Mouse (Mus musculus) cerebellum, postnatal 36 days (tissue): ENCODE measurements around the gene Itga5.

ENCODE experiments used
- DNase-seq, 2 experiments: peaks; one replicate each; pipeline ENCODE4 v3.0.0; 2021 to 2022; ENCODE audit warnings: mixed read lengths in 2 of 2

Gene Itga5

GRCm38 (mm10) chr15:103339166-103339960 lies 27.2 kb downstream of the Itga5 start:
- DNase-seq: no peak

- DNase-seq: no peak
Measured at GRCm38 (mm10) chr15:103338829-103339165, 27.8 kb downstream of the Itga5 start.

- DNase-seq: no peak
Measured at GRCm38 (mm10) chr15:103336996-103337667, 29.4 kb downstream of the Itga5 start.

DNA sequence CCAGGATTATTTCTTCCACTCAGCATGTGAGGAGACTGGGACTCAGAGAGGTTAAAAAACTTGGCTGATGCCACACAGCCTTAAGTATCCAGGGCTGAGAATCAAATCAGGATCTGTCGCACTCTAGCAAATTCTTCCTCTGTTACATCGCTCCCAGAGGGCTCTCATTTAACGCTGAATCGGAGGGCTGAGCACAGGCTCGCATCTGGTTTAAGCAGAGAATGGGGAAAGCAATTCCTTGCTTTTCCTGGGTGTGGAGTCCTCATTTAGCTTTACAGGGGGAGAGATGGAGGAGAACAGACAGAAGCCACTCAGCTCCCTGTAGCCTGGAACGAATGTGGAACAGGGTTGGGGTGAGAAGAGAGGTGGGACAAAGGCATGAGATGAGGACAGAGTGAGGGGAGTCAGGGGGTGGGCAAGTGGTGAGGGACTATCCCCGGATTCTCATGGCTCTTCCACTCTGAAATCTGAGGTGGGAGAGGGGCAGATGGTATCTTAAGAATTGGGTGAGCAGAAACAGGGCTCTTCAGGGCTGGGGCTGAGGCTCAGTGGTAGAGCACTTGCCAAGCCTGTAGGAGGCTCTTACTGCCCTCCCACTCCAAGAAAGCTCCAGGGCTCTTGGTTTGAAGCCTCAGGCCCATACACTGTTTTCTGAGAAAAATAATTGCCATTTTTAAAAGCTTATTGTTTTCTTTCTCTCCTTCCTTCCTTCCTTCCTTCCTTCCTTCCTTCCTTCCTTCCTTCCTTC lies 30.9 kb downstream of the Itga5 start:
- no peak for DNase-seq

DNA sequence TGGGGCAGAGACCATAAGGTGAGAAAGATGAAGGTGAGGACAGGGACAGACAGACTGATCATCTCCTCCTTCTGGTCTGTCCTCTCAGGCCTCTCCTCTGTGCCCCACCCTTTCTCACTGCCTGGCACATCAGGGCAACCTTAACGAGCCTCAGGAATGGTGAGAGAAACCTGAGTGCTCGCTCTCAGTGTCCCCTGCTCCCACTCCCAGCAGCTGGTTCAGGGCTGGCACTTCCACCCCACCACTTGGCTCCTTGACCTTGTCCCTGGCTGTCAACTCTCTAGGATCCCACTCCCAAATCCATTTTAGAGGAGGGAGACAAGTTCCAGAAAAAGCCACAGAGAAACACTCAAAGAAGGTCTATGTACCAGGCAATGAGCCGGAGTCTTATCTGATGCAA lies 31.5 kb downstream of the Itga5 start:
- DNase-seq: no peak

- no peak for DNase-seq
Measured at GRCm38 (mm10) chr15:103334194-103334593, 32.4 kb downstream of the Itga5 start.

DNA sequence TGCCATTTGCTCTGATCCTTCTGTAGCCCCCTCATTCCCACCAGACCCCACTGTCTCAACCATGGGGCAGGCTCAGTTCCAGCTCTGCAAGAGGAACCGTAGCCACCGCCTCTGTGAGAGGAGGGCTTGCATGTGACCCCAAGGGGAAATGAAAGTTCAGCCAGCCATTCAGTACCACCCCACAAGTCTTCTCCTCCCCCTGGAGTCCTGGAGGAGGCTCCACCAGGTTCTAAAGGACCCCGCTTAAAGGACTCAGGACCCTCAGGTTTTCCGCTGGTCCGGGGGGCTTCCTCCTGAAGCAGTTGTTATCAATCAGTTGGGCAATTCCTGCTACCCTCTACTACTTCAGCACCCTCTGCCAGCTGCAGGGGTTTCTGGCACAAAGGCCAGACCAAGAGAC lies 32.8 kb downstream of the Itga5 start:
- no peak for DNase-seq

DNA sequence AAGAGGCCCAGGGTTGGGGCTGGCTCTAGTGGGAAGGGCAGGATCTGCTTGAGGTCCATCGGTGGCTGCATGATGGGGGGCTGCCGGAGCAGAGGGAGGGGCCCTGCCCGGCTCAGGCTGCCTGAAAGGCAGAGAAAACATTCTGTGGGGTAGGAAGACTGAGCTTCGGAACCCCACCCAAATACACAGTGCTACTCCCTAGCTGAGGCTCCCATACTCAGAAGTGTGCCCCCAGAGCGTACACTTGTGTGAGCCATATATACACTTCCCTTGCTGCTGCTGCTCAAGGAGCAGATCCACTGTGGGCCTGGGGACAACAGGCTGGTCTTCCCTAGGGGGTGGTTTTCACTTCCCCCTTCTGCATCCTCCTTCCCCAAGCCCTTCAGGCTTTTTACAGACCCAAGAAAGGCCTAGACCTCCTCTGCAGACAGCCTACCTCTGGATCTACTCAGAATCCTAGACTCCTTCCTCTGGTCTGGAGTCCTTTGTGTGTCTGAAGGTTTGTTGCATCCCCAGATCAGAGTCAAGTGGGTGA lies 33.4 kb downstream of the Itga5 start:
- no peak for DNase-seq

GRCm38 (mm10) chr15:103323455-103324247 lies 42.9 kb downstream of the Itga5 start:
- peak; percentile 86 to 88 for DNase-seq

DNA sequence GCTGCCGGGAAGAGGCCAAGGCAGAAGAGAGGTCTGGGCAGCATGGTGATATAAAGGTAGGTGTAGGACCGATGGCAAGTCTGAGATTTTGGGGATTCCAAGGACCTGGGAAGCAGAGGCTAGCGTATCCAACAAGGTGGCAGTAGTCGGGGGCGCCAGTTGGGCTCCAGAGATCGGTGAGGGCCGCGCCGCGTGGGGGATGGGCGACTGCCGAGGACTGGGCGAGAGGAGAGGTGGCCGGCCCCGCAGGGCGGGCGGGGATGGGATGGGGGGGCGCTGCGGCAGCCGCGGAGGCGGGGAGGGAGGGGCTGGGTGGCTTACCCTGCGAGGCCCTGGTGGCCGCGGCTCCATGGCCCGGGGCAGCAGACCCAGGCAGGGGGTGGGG lies 43.5 kb downstream of the Itga5 start:
- DNase-seq: peak; percentile 69 to 75

- DNase-seq: peak in 1 of 2 experiments; percentile 25
Measured at GRCm38 (mm10) chr15:103322396-103322795, 44.2 kb downstream of the Itga5 start.

DNA sequence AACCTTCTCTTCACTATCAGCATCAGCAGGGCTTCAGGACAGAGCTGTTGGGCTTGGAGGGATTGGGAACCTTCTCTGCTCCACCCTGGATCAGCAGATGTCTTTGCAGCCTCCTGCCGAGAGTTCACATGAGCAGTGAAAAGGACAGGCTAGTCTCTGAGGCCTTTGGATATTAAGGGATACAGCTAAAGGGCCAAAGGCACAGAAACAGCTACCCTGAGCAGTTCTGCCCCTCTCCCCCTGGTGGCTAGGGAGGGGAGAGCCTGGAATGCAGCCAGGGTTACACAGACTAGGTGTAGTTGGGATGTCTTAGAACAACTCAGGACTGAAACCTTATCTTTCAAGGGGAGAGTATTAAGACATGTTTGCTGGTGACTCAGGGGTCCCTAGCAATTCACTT lies 45.5 kb downstream of the Itga5 start:
- DNase-seq: peak; percentile 43 to 55

- DNase-seq: peak in 1 of 2 experiments; percentile 26
Measured at GRCm38 (mm10) chr15:103318201-103318816, 48.3 kb downstream of the Itga5 start.

- DNase-seq: no peak
Measured at GRCm38 (mm10) chr15:103317731-103318130, 48.8 kb downstream of the Itga5 start.

GRCm38 (mm10) chr15:103317120-103317519 lies 49.4 kb downstream of the Itga5 start:
- DNase-seq: no peak

DNA sequence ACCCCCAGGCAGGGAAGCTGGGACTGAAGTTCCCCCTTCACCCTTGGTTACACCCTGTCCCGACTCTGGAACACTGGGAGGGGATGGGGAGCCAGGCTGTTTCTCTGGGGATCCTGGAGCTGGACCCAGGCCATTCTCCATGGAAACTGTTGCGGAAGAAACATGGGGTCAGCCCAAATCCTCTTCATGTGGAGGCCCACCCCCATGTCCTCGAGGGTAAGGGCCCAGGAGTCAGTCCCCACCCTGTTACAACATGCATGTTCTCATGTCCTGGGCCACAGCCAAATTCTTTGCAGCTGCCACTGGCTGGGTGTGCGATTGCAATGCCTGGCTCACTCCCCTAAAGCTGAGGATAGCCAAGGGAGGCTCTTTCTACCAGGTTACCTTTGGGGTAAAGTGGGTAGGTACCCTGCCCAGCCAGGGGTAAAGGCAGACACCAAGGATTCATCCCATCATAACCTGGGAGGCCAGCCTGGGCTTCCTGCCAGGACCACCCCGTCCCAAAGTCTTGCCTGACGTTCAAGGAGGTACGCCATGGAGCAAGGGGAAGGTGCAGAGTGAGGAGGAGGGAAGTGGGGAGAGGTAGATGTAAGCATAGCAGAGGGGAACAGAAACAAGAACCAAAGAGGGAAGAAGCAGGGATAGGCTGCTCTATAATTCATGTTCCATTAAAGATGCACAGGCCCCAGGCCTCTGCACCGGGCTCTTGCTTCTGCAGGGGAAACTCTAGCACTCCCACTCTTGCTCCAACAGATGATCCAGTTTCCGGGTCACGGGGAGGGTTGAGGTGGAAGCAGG lies 50.4 kb downstream of the Itga5 start:
- DNase-seq: no peak

DNA sequence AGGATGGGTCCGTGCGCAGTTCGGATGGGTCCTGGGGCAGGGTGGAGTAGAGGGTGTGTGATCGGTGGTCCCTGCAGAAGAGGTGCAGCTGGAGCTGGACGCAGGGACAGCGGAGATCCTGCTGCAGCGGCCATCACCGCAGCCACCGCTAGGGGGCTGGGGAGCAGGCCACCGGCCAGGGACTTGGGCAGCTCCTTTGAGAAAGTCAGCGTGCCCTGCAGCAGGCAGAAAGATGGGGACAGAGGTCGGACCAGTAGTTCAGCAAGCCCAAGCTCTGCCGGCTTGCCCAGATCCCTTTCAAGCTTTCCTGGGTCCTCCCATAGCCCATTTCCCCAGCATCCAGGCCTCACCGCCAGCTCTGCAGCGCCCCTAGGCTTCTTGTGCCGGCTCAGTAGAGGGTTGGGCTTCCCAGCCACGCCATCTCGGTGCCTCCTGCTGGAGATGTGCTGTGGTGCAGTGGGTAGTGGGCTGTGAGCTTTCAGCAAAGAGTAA lies 51.5 kb downstream of the Itga5 start:
- peak; percentile 70 to 76 for DNase-seq

GRCm38 (mm10) chr15:103314181-103314580 lies 52.4 kb downstream of the Itga5 start:
- no peak for DNase-seq

- DNase-seq: peak in 1 of 2 experiments; percentile 58
Measured at GRCm38 (mm10) chr15:103313495-103314095, 53.0 kb downstream of the Itga5 start.

DNA sequence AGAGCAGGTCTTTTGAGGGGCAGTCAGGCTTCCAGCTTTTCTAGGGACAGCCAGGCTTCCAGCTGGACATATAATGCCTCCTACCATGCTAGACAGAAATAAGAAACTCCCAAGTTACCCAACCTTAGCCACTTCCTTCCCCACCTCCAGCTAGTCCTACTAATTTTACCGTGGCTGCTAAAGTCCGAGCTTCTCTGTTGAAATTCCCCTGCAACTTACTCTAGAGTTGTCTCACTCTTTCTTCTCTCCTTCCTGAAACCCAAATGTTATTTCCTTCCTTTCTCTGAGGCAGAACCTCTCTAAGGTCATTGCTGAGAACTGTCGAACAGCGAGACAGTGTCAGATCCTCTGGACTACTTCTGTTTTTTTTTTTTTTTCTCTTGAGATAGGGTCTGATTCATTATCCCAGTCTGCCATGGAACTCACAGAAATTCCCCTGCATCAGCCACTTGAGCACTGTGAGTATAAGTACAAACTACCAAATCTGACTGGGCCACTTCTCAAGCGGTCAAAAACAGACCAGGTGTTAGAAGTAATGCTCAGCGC lies 56.1 kb downstream of the Itga5 start, which contains the start of gene Gpr84:
Gene Gpr84, minus strand, starts transcription at position 248 of the 546 bp plus-strand sequence.
- no peak for DNase-seq
